Mouse (Mus musculus) MEL (cell line): ENCODE results near the gene Ddx17.

Source experiments
- CTCF ChIP-seq, 3 experiments: IDR thresholded peaks in 2 of 3; conservative IDR thresholded peaks in 1 of 3; 2 replicates each; pipeline ENCODE4 v1.5.1; 2011 to 2012; ENCODE audit warnings: low read length in 3 of 3, low read depth in 2 of 3, mild to moderate bottlenecking in 2 of 3, improper control_type of control experiment in 1 of 3, inconsistent platforms in 1 of 3, mixed read lengths in 1 of 3, moderate library complexity in 1 of 3; ENCODE audit not compliant: control insufficient read depth in 1 of 3, insufficient read depth in 1 of 3, poor library complexity in 1 of 3, severe bottlenecking in 1 of 3
- GATA1 ChIP-seq: IDR thresholded peaks from 2 replicates; pipeline ENCODE4 v1.6.1; 2011; ENCODE audit warnings: low read depth, low read length, improper control_type of control experiment
- NRF1 ChIP-seq: IDR thresholded peaks from 2 replicates; pipeline ENCODE4 v1.6.1; 2014; ENCODE audit warnings: low read depth, mild to moderate bottlenecking, inconsistent platforms, low read length, improper control_type of control experiment, moderate library complexity; ENCODE audit not compliant: poor library complexity, insufficient read depth, severe bottlenecking
- POLR2A ChIP-seq, 2 experiments: IDR thresholded peaks; 2 replicates each; pipeline ENCODE4 v1.6.1; 2011 to 2012; ENCODE audit warnings: low read length in 2 of 2, mild to moderate bottlenecking in 2 of 2, control low read depth in 1 of 2, improper control_type of control experiment in 1 of 2, low read depth in 1 of 2, moderate library complexity in 1 of 2; ENCODE audit not compliant: control insufficient read depth in 1 of 2, insufficient read depth in 1 of 2, poor library complexity in 1 of 2
- TBP ChIP-seq: IDR thresholded peaks from 2 replicates; pipeline ENCODE4 v1.8.0; 2011; ENCODE audit warnings: low read depth, low read length, improper control_type of control experiment
- USF1 ChIP-seq: IDR thresholded peaks from 2 replicates; pipeline ENCODE4 v1.6.1; 2014; ENCODE audit warnings: low read depth, mild to moderate bottlenecking, inconsistent platforms, low read length, improper control_type of control experiment, moderate library complexity
- ZNF384 ChIP-seq: IDR thresholded peaks from 2 replicates; pipeline ENCODE4 v1.6.1; 2012; ENCODE audit warnings: low read depth, mild to moderate bottlenecking, inconsistent platforms, low read length, improper control_type of control experiment

DNA sequence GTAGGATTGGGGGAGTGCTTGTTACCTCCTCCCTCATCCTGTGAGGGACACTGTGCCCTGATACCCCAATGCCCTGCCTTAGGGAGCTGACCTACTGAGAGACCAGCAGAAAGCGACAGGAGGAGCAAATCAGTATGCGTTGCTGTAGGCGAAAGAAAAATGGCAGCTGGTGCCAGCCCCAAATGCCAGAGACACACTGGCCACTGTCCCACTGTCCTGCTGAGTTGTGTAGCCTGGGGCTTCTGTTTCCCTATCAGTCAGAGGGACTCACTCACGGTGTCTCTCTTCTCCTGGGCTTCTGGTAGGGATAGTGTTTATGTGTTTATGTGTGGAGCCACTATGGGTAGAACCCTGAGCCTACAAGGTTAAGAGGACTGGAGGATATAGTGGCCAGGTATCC, 28.8 kb downstream of the Ddx17 start:
- TF ChIP-seq USF1 (no peak), GATA1 (no peak), ZNF384 (no peak), CTCF (IDR thresholded peaks at IDR 0.05 in 2 of 3, conservative IDR thresholded peaks at IDR 0.05 in 1 of 3; ENCODE audit: control insufficient read depth in 1 of 3, insufficient read depth in 1 of 3, low read depth in 2 of 3, low read length in 3 of 3, poor library complexity in 1 of 3, severe bottlenecking in 1 of 3) (no peak), NRF1 (no peak), POLR2A (IDR thresholded peaks at IDR 0.05; ENCODE audit: control insufficient read depth in 1 of 2, insufficient read depth in 1 of 2, low read depth in 1 of 2, low read length in 2 of 2, poor library complexity in 1 of 2) (no peak), TBP (no peak)
